In genomic region chr5:131788008-131788407, GRCm38 (mm10) we compare ENCODE assay signal across 15 mouse cellular contexts.
DNase-seq lines count a peak whose midpoint lies in the region; ATAC-seq and TF ChIP-seq lines count a peak whose summit lies in the region.
"Had no signal": no experiment of that assay in that cellular context is flagged by ENCODE, and none has a peak within 500 bp of the region (broad histone marks: within the 10 kb centered on the region; RNA-seq: fewer than 3 reads in every experiment).

No protein-coding gene starts in this region.

- H3K36me3 ChIP-seq in hindbrain, embryonic 15.5 days, result no peaks in the 10 kb centered on the region
- no peaks in the 10 kb centered on the region for H3K36me3 ChIP-seq in hindbrain, embryonic 12.5 days
- no peaks in the 10 kb centered on the region for H3K36me3 ChIP-seq in neural tube, embryonic 13.5 days
- no peaks in the 10 kb centered on the region for H3K36me3 ChIP-seq in hindbrain, postnatal 0 days (ENCODE audit: insufficient read depth, low read length)
- H3K36me3 ChIP-seq: lung, embryonic 15.5 days; midbrain, embryonic 13.5 days had no signal

- no peak overlapping the region for H3K9ac ChIP-seq in hindbrain, embryonic 15.5 days
- H3K9ac ChIP-seq in hindbrain, embryonic 12.5 days, result no peak overlapping the region
- H3K9ac ChIP-seq in neural tube, embryonic 13.5 days, result no peak overlapping the region
- no peak overlapping the region for H3K9ac ChIP-seq in hindbrain, postnatal 0 days (replicated peaks; ENCODE audit: low read length)
- H3K9ac ChIP-seq: lung, embryonic 15.5 days; midbrain, embryonic 13.5 days had no signal

- DNase-seq in embryo, embryonic 11 days, result peak; percentile 26
- DNase-seq in embryo, embryonic 10.5 days (ENCODE audit: low spot score), result no peak
- DNase-seq in neural tube, embryonic 10.5 days (ENCODE audit: extremely low spot score, low spot score), result no peak
- DNase-seq in hindbrain, postnatal 0 days (ENCODE audit: low spot score), result peak; percentile 57
- DNase-seq in ovary, postnatal 10 days (ENCODE audit: low spot score), result no peak
- DNase-seq: adrenal gland, postnatal 25 days; kidney, postnatal 14 days; thymus, postnatal 14 days had no signal

- 0 out of 2 replicates have a peak, but pooled peaks have one; percentile 19 for ATAC-seq in hindbrain, embryonic 15.5 days (ENCODE audit: low FRiP score, low read depth)
- no peak for ATAC-seq in hindbrain, embryonic 12.5 days (ENCODE audit: low FRiP score)
- ATAC-seq in neural tube, embryonic 13.5 days (ENCODE audit: low read depth), result 0 out of 2 replicates have a peak, but pooled peaks have one; percentile 53
- no peak for ATAC-seq in hindbrain, postnatal 0 days
- ATAC-seq: midbrain, embryonic 13.5 days had no signal

- no peak overlapping the region for H3K27ac ChIP-seq in hindbrain, embryonic 15.5 days (replicated peaks)
- no peak overlapping the region; the same call in 1 of the 2 replicates for H3K27ac ChIP-seq in hindbrain, embryonic 12.5 days
- H3K27ac ChIP-seq in neural tube, embryonic 13.5 days (replicated peaks), result peak overlapping the region; percentile 59; the same call in 1 of the 2 replicates
- no peak overlapping the region for H3K27ac ChIP-seq in hindbrain, postnatal 0 days
- H3K27ac ChIP-seq: left cerebral cortex, adult 2 months; lung, embryonic 15.5 days; midbrain, embryonic 13.5 days had no signal

- no peaks in the 10 kb centered on the region for H3K9me3 ChIP-seq in hindbrain, embryonic 15.5 days
- H3K9me3 ChIP-seq in hindbrain, embryonic 12.5 days (replicated peaks), result no peaks in the 10 kb centered on the region
- no peaks in the 10 kb centered on the region for H3K9me3 ChIP-seq in neural tube, embryonic 13.5 days
- H3K9me3 ChIP-seq in hindbrain, postnatal 0 days (ENCODE audit: low read length), result no peaks in the 10 kb centered on the region
- H3K9me3 ChIP-seq: lung, embryonic 15.5 days; midbrain, embryonic 13.5 days had no signal

- H3K4me1 ChIP-seq in hindbrain, embryonic 15.5 days (replicated peaks), result peaks cover 43% of the 10 kb centered on the region
- peaks cover 31% of the 10 kb centered on the region for H3K4me1 ChIP-seq in hindbrain, embryonic 12.5 days
- H3K4me1 ChIP-seq in neural tube, embryonic 13.5 days (replicated peaks), result peaks cover 43% of the 10 kb centered on the region
- H3K4me1 ChIP-seq in hindbrain, postnatal 0 days (ENCODE audit: insufficient read depth, low read length), result peaks cover 6% of the 10 kb centered on the region; the same call in 1 of the 2 replicates
- H3K4me1 ChIP-seq: lung, embryonic 15.5 days had no signal

- H3K4me3 ChIP-seq in hindbrain, embryonic 15.5 days, result no peak overlapping the region
- no peak overlapping the region for H3K4me3 ChIP-seq in hindbrain, embryonic 12.5 days
- H3K4me3 ChIP-seq in neural tube, embryonic 13.5 days, result no peak overlapping the region
- no peak overlapping the region for H3K4me3 ChIP-seq in hindbrain, postnatal 0 days (ENCODE audit: low read length)
- H3K4me3 ChIP-seq: left cerebral cortex, adult 2 months; lung, embryonic 15.5 days; midbrain, embryonic 13.5 days had no signal

- 13% methylated on average over 6 of the region's 6 CpGs for WGBS in hindbrain, embryonic 15.5 days
- 19% methylated on average over 6 of the region's 6 CpGs for WGBS in hindbrain, embryonic 12.5 days
- WGBS in neural tube, embryonic 13.5 days, result 27% methylated on average over 6 of the region's 6 CpGs
- 17% methylated on average over 6 of the region's 6 CpGs for WGBS in hindbrain, postnatal 0 days

- peak; percentile 16; the same call in 1 of the 2 replicates for TF ChIP-seq CTCF in hindbrain, postnatal 0 days (IDR thresholded peaks at IDR 0.05; ENCODE audit: low read depth)

- no peak overlapping the region for H3K4me2 ChIP-seq in hindbrain, embryonic 15.5 days
- H3K4me2 ChIP-seq in hindbrain, embryonic 12.5 days (replicated peaks), result no peak overlapping the region
- no peak overlapping the region for H3K4me2 ChIP-seq in neural tube, embryonic 13.5 days
- H3K4me2 ChIP-seq in hindbrain, postnatal 0 days (ENCODE audit: low read depth, low read length), result no peak overlapping the region
- H3K4me2 ChIP-seq: heart, embryonic 11.5 days; lung, embryonic 15.5 days; midbrain, embryonic 13.5 days had no signal

- no peaks in the 10 kb centered on the region for H3K27me3 ChIP-seq in hindbrain, embryonic 15.5 days
- no peaks in the 10 kb centered on the region; the same call in 1 of the 2 replicates for H3K27me3 ChIP-seq in hindbrain, embryonic 12.5 days
- H3K27me3 ChIP-seq in neural tube, embryonic 13.5 days, result no peaks in the 10 kb centered on the region
- H3K27me3 ChIP-seq in hindbrain, postnatal 0 days (ENCODE audit: insufficient read depth, low read length), result no peaks in the 10 kb centered on the region
- H3K27me3 ChIP-seq: lung, embryonic 15.5 days; midbrain, embryonic 13.5 days had no signal

Comparison
In these comparisons a context has a peak if more than half of its experiments do, and no peak if none do; other contexts are left out.
1. DNase-seq: peak in embryo, embryonic 11 days (single experiment) and hindbrain, postnatal 0 days (single experiment); none in embryo, embryonic 10.5 days (single experiment), neural tube, embryonic 10.5 days (single experiment) and ovary, postnatal 10 days (single experiment).
2. ATAC-seq: peak in hindbrain, embryonic 15.5 days (single experiment) and neural tube, embryonic 13.5 days (single experiment); none in hindbrain, embryonic 12.5 days (single experiment) and hindbrain, postnatal 0 days (single experiment).